9 mouse cellular contexts compared by ENCODE assay signal in the genomic region with DNA sequence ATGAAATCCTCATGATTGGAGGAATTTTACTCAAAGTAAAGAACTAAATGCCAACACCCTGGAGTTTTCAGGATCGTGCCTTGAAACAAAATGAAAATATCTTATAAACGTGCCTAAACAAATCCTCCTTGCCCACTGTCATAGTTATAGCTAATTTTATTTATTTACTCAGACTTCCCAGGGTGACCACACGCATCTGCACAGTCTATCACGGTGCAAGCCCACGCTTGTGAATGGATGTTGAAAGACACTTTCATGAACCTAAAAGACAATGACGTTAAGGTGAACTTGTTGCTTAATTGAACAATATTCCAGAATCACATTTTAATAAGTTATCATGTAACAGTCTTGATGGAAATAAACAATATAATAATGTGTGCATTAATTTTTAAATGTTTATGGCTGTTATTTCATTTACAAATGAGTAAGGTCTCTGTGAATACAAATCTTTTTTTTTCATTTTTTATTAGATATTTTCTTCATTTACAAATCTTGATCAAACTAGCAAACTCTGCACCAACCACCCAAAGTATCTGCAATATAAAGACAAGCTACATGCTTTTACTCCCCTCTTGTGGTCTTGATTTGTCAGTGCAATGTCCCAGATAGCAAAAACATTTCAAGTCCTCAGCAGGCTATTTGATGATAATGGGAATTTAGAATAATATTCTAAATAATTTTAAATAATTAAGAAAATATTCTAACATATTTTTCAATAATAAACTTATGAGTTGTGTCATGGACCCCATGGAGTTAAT. TPM values are rescaled to one million over a fixed set of nuclear protein-coding genes. Genes with fewer than 3 reads are reported as not detected.
DNase-seq lines count a peak whose midpoint lies in the region; ATAC-seq and TF ChIP-seq lines count a peak whose summit lies in the region.
"Had no signal": no experiment of that assay in that cellular context is flagged by ENCODE, and none has a peak within 500 bp of the region (broad histone marks: within the 10 kb centered on the region; RNA-seq: fewer than 3 reads in every experiment).

No protein-coding gene starts in this region.

- H3K27ac ChIP-seq in layer of hippocampus, adult 2 months = no peak overlapping the region
- no peak overlapping the region for H3K27ac ChIP-seq in kidney, embryonic 14.5 days (ENCODE audit: low read depth, low read length)

- H3K4me2 ChIP-seq in kidney, embryonic 14.5 days (replicated peaks; ENCODE audit: low read depth, low read length) = no peak overlapping the region

- no peak for ATAC-seq in cerebellum, adult (ENCODE audit: insufficient number of reproducible peaks, low FRiP score, low TSS enrichment)
- peak; percentile 50 for ATAC-seq in inflammation-experienced regulatory T-cells, adult 6 months
- ATAC-seq in kidney, embryonic 14.5 days (ENCODE audit: low FRiP score, low TSS enrichment) = no peak

- H3K9me3 ChIP-seq in kidney, embryonic 14.5 days (ENCODE audit: control insufficient read depth, low read length) = no peaks in the 10 kb centered on the region

- no peaks in the 10 kb centered on the region for H3K36me3 ChIP-seq in kidney, embryonic 14.5 days (ENCODE audit: control insufficient read depth, insufficient read depth, low read length)

- TF ChIP-seq CTCF in layer of hippocampus, adult 2 months (conservative IDR thresholded peaks at IDR 0.05) = peak; percentile 95

- no peak overlapping the region for H3K4me3 ChIP-seq in layer of hippocampus, adult 2 months
- H3K4me3 ChIP-seq in kidney, embryonic 14.5 days (ENCODE audit: low read length) = no peak overlapping the region
- H3K4me3 ChIP-seq: myocyte had no signal

- no peaks in the 10 kb centered on the region for H3K27me3 ChIP-seq in kidney, embryonic 14.5 days (ENCODE audit: control insufficient read depth, insufficient read depth, low read length)

- H3K9ac ChIP-seq in kidney, embryonic 14.5 days (ENCODE audit: low read depth, low read length) = no peak overlapping the region

- WGBS in kidney, embryonic 14.5 days = 72% methylated on average over 6 of the region's 6 CpGs

- DNase-seq in cerebellum, adult 8-10 months = peak; percentile 3
- DNase-seq in layer of hippocampus, adult 2 months (ENCODE audit: low spot score in 2 of 2) = peak; percentile 24 to 26
- DNase-seq in layer of hippocampus, postnatal 25 days (ENCODE audit: extremely low spot score in 1 of 2, low spot score in 1 of 2) = no peak
- peak; percentile 83 for DNase-seq in NIH3T3 (ENCODE audit: low read depth)
- DNase-seq in retina, postnatal 7 days (ENCODE audit: low read depth, low spot score) = peak; percentile 19

- no peaks in the 10 kb centered on the region for H3K4me1 ChIP-seq in kidney, embryonic 14.5 days (ENCODE audit: control insufficient read depth, insufficient read depth, low read length)

RNA-seq across cellular contexts. Expression of a gene that starts 30.4 kb away (rescaled TPM):
- total RNA-seq in layer of hippocampus, adult 2 months (2021) = not detected
- total RNA-seq in layer of hippocampus, postnatal 25 days (2021) = not detected
- not detected for polyA plus RNA-seq in inflammation-experienced regulatory T-cells, adult 6 months (2017; shearing (Covaris generic))
- polyA plus RNA-seq in kidney, embryonic 14.5 days (2014; fragmentation: Nextera tagmentation; extraction: Ambion mirVana) = 1.4 and 1.8 TPM in 2 replicates
- polyA plus RNA-seq: myocyte had no signal

Comparison
In these comparisons a context has a peak if more than half of its experiments do, and no peak if none do; other contexts are left out.
1. DNase-seq: peak in cerebellum, adult 8-10 months (single experiment), layer of hippocampus, adult 2 months (2 of 2), NIH3T3 (single experiment) and retina, postnatal 7 days (single experiment); none in layer of hippocampus, postnatal 25 days (0 of 2).